Comparison of ENCODE assay signal across 12 mouse cellular contexts in genomic region chr10:77164041-77164436, GRCm38 (mm10). TPM values are rescaled to one million over a fixed set of nuclear protein-coding genes. Genes with fewer than 3 reads are reported as not detected.
A peak's percentile ranks its signal among the peaks of the same experiment; 100 is the strongest.
DNase-seq lines count a peak whose midpoint lies in the region; ATAC-seq lines count a peak whose summit lies in the region.
"Had no signal": no experiment of that assay in that cellular context is flagged by ENCODE, and none has a peak within 500 bp of the region (broad histone marks: within the 10 kb centered on the region; RNA-seq: fewer than 3 reads in every experiment).

No protein-coding gene starts in this region.

- H3K27me3 ChIP-seq in heart, embryonic 11.5 days (ENCODE audit: control insufficient read depth, insufficient read depth, low read length): no peaks in the 10 kb centered on the region
- peaks cover 62% of the 10 kb centered on the region for H3K27me3 ChIP-seq in liver, embryonic 12.5 days (replicated peaks)
- no peaks in the 10 kb centered on the region for H3K27me3 ChIP-seq in embryonic facial prominence, embryonic 11.5 days (ENCODE audit: control insufficient read depth, insufficient read depth, low read length)
- H3K27me3 ChIP-seq in limb, embryonic 11.5 days (ENCODE audit: control insufficient read depth, insufficient read depth, low read length): no peaks in the 10 kb centered on the region

- WGBS in heart, embryonic 11.5 days (ENCODE audit: insufficient replicate concordance): 19% methylated on average over 5 of the region's 5 CpGs
- 56% methylated on average over 5 of the region's 5 CpGs for WGBS in liver, embryonic 12.5 days (ENCODE audit: insufficient replicate concordance)
- 11% methylated on average over 5 of the region's 5 CpGs for WGBS in embryonic facial prominence, embryonic 11.5 days
- 31% methylated on average over 5 of the region's 5 CpGs for WGBS in limb, embryonic 11.5 days

- no peak for DNase-seq in heart, adult 8-10 months (ENCODE audit: low spot score)
- no peak for DNase-seq in liver
- no peak for DNase-seq in embryonic facial prominence, embryonic 11.5 days (ENCODE audit: low spot score)
- no peak for DNase-seq in limb, embryonic 11.5 days (ENCODE audit: low spot score)
- no peak for DNase-seq in cerebellum, adult 9-11 months
- DNase-seq in frontal cortex, adult 2 months (ENCODE audit: extremely low spot score in 1 of 2, low spot score in 1 of 2): no peak
- DNase-seq: adrenal gland, postnatal 36 days; cerebellum, adult 2 months; lung, adult 2 months; right cerebral cortex, postnatal 4 days had no signal

- ATAC-seq in heart, embryonic 11.5 days (replicated peaks; ENCODE audit: insufficient number of reproducible peaks, low FRiP score, low TSS enrichment): no peak
- no peak for ATAC-seq in liver, embryonic 12.5 days
- no peak for ATAC-seq in embryonic facial prominence, embryonic 11.5 days (replicated peaks; ENCODE audit: insufficient number of reproducible peaks, low FRiP score, low TSS enrichment, low read depth)
- no peak for ATAC-seq in limb, embryonic 11.5 days (ENCODE audit: insufficient number of reproducible peaks, low FRiP score, low TSS enrichment, low read depth)

- no peak overlapping the region; the same call in 1 of the 2 replicates for H3K9ac ChIP-seq in heart, embryonic 11.5 days (ENCODE audit: low read depth, low read length)
- H3K9ac ChIP-seq in liver, embryonic 12.5 days: no peak overlapping the region
- H3K9ac ChIP-seq in embryonic facial prominence, embryonic 11.5 days (replicated peaks; ENCODE audit: low read length): peak overlapping the region; percentile 28
- H3K9ac ChIP-seq in limb, embryonic 11.5 days (ENCODE audit: low read length): peak overlapping the region; percentile 40; the same call in 1 of the 2 replicates

- H3K4me3 ChIP-seq in heart, embryonic 11.5 days (ENCODE audit: low read depth, low read length): peak overlapping the region; percentile 83
- no peak overlapping the region for H3K4me3 ChIP-seq in liver, embryonic 12.5 days
- H3K4me3 ChIP-seq in embryonic facial prominence, embryonic 11.5 days (ENCODE audit: low read depth, low read length): peak overlapping the region; percentile 55; the same call in 1 of the 2 replicates
- peak overlapping the region; percentile 6; the same call in 1 of the 2 replicates for H3K4me3 ChIP-seq in limb, embryonic 11.5 days (ENCODE audit: low read depth, low read length)

- peak overlapping the region; percentile 95 for H3K4me2 ChIP-seq in heart, embryonic 11.5 days
- 0 out of 2 replicates have a peak overlapping the region, but pooled peaks have one; percentile 85 for H3K4me2 ChIP-seq in liver, embryonic 12.5 days
- H3K4me2 ChIP-seq in embryonic facial prominence, embryonic 11.5 days (ENCODE audit: low read depth, low read length): peak overlapping the region; percentile 94
- H3K4me2 ChIP-seq in limb, embryonic 11.5 days (ENCODE audit: low read depth, severe bottlenecking): peak overlapping the region; percentile 85

- no peak overlapping the region; the same call in 1 of the 2 replicates for H3K27ac ChIP-seq in heart, embryonic 11.5 days (ENCODE audit: low read depth, low read length)
- no peak overlapping the region for H3K27ac ChIP-seq in liver, embryonic 12.5 days
- peak overlapping the region; percentile 35; the same call in 1 of the 2 replicates for H3K27ac ChIP-seq in embryonic facial prominence, embryonic 11.5 days (replicated peaks; ENCODE audit: low read depth, low read length)
- H3K27ac ChIP-seq in limb, embryonic 11.5 days (replicated peaks; ENCODE audit: low read depth, low read length): 0 out of 2 replicates have a peak overlapping the region, but pooled peaks have one; percentile 36

- no peaks in the 10 kb centered on the region for H3K9me3 ChIP-seq in heart, embryonic 11.5 days (replicated peaks; ENCODE audit: control insufficient read depth, low read length)
- no peaks in the 10 kb centered on the region for H3K9me3 ChIP-seq in liver, embryonic 12.5 days (replicated peaks)
- H3K9me3 ChIP-seq in embryonic facial prominence, embryonic 11.5 days (replicated peaks; ENCODE audit: control insufficient read depth, low read length): no peaks in the 10 kb centered on the region
- no peaks in the 10 kb centered on the region for H3K9me3 ChIP-seq in limb, embryonic 11.5 days (ENCODE audit: control insufficient read depth, low read length)

- H3K36me3 ChIP-seq in heart, embryonic 11.5 days (ENCODE audit: control insufficient read depth, insufficient read depth, low read length): no peaks in the 10 kb centered on the region
- H3K36me3 ChIP-seq in liver, embryonic 12.5 days: no peaks in the 10 kb centered on the region
- H3K36me3 ChIP-seq in embryonic facial prominence, embryonic 11.5 days (replicated peaks; ENCODE audit: control insufficient read depth, insufficient read depth, low read depth, low read length): no peaks in the 10 kb centered on the region
- H3K36me3 ChIP-seq in limb, embryonic 11.5 days (ENCODE audit: control insufficient read depth, insufficient read depth, low read length): no peaks in the 10 kb centered on the region

- H3K4me1 ChIP-seq in heart, embryonic 11.5 days (ENCODE audit: control insufficient read depth, insufficient read depth, low read length): peaks cover 59% of the 10 kb centered on the region
- peaks cover 64% of the 10 kb centered on the region for H3K4me1 ChIP-seq in liver, embryonic 12.5 days
- peaks cover 4% of the 10 kb centered on the region for H3K4me1 ChIP-seq in embryonic facial prominence, embryonic 11.5 days (ENCODE audit: control insufficient read depth, insufficient read depth, low read length)
- peaks cover 21% of the 10 kb centered on the region for H3K4me1 ChIP-seq in limb, embryonic 11.5 days (ENCODE audit: control insufficient read depth, insufficient read depth, low read length)

RNA-seq across cellular contexts. Expression of gene Col18a1, which starts 2.3 kb away (rescaled TPM):
- 113 and 164 TPM in 2 replicates for polyA plus RNA-seq in heart, embryonic 11.5 days (2014; fragmentation: Nextera tagmentation; extraction: Ambion mirVana)
- 1 to 10 TPM; 5.5 to 9.3 (median 7.7) TPM for total RNA-seq in heart, adult 8-10 months (2022)
- polyA plus RNA-seq in liver, embryonic 12.5 days (2016; fragmentation: Nextera tagmentation; extraction: Ambion mirVana): 38.3 and 42.4 TPM in 2 replicates
- 55.5 and 57.5 TPM in 2 replicates for polyA plus RNA-seq in embryonic facial prominence, embryonic 11.5 days (2014; fragmentation: Nextera tagmentation; extraction: Ambion mirVana)
- polyA plus RNA-seq in limb, embryonic 11.5 days (2014; fragmentation: Nextera tagmentation; extraction: Ambion mirVana): 63.0 and 77.1 TPM in 2 replicates
- polyA plus RNA-seq in frontal cortex, adult 2 months (2012; rRNA removed): 3.4 and 3.8 TPM in 2 replicates

Comparison
In these comparisons a context has a peak if more than half of its experiments do, and no peak if none do; other contexts are left out.
1. H3K27ac ChIP-seq: peak in embryonic facial prominence, embryonic 11.5 days (single experiment) and limb, embryonic 11.5 days (single experiment); none in heart, embryonic 11.5 days (single experiment) and liver, embryonic 12.5 days (single experiment).
2. H3K9ac ChIP-seq: peak in embryonic facial prominence, embryonic 11.5 days (single experiment) and limb, embryonic 11.5 days (single experiment); none in heart, embryonic 11.5 days (single experiment) and liver, embryonic 12.5 days (single experiment).
3. Peak in every context shown above with its lines, with median percentiles within 50 percentile points of each other: H3K4me2 ChIP-seq.